Mouse (Mus musculus): ENCODE measurements around the gene Rbm7. TPM values are rescaled to one million over a fixed set of nuclear protein-coding genes. Genes with fewer than 3 reads are reported as not detected.
"Not testable (repeated sequence)": the region's sequence is repeated elsewhere in the genome, so short reads cannot be mapped to it uniquely, and the experiment has no call there.

Rbm7 gene
- total RNA-seq, 2 experiments from 2014 or later = 32.2 to 41.5 TPM

- ATAC-seq (replicated peaks; ENCODE audit: low FRiP score, poor library complexity, severe bottlenecking) = no peak
Observed at GRCm38 (mm10) chr9:48481214-48482134, 13.6 kb downstream of the Rbm7 start.

GRCm38 (mm10) chr9:48480411-48481213 is 14.5 kb downstream of the Rbm7 start, which contains the start of gene Rexo2:
TSS of gene Rexo2 (minus strand) at chr9:48480623.
- ATAC-seq (replicated peaks; ENCODE audit: low FRiP score, poor library complexity, severe bottlenecking) = peak; percentile 96

GRCm38 (mm10) chr9:48479838-48480410 is 15.2 kb downstream of the Rbm7 start:
- peak; percentile 10; the same call in 1 of the 2 replicates for ATAC-seq (replicated peaks; ENCODE audit: low FRiP score, poor library complexity, severe bottlenecking)

- no peak for ATAC-seq (replicated peaks; ENCODE audit: low FRiP score, poor library complexity, severe bottlenecking)
Observed at GRCm38 (mm10) chr9:48478808-48479207, 16.3 kb downstream of the Rbm7 start.

DNA sequence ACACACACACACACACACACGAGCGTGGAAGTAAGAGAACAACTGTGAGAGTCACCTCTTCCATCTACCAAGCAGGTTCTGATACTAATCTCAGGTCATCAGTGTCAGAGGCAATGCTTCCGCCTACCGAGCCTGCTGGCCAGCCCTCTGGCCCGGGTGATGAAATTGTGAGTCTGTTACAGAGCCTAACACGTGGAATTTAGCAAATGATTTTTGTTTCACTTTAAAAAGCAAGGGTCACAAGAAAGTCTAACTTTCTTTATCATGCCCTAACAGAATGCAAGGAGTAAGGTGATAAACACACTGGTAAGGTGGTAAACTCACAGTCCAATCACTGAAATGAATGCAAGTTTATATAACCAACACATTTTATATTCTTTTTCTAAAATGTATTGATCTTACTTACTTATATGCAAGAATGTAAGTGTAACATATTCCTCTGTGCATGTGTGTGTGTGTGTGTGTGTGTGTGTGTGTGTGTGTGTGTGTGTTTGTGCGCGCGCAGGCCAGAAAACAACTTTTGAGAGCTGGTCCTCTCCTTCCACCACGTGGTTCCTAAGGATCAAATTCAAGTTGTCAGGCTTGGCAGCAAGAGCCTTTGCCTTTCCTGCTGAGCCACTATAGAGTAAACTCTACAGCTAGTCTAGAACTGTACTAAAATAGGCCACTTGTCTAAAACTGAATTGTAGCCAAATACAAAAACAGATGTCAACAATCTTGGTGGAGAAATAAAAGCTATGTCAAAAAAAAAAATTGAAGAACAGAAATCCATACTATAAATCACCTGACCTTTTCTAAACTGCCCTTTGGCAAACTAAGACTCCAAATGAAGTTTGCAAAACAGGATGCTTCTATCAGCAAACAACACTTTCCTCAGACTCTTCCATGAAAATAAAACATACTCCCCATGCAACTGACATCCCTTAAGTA is 18.6 kb downstream of the Rbm7 start:
- no peak for ATAC-seq (replicated peaks; ENCODE audit: low FRiP score, poor library complexity, severe bottlenecking)

- ATAC-seq (replicated peaks; ENCODE audit: low FRiP score, poor library complexity, severe bottlenecking) = no peak
Observed at GRCm38 (mm10) chr9:48474367-48474766, 20.7 kb downstream of the Rbm7 start.

- no peak for ATAC-seq (replicated peaks; ENCODE audit: low FRiP score, poor library complexity, severe bottlenecking)
Observed at GRCm38 (mm10) chr9:48473131-48473530, 22.0 kb downstream of the Rbm7 start.

GRCm38 (mm10) chr9:48472441-48473025 is 22.6 kb downstream of the Rbm7 start:
- ATAC-seq (replicated peaks; ENCODE audit: low FRiP score, poor library complexity, severe bottlenecking) = no peak

DNA sequence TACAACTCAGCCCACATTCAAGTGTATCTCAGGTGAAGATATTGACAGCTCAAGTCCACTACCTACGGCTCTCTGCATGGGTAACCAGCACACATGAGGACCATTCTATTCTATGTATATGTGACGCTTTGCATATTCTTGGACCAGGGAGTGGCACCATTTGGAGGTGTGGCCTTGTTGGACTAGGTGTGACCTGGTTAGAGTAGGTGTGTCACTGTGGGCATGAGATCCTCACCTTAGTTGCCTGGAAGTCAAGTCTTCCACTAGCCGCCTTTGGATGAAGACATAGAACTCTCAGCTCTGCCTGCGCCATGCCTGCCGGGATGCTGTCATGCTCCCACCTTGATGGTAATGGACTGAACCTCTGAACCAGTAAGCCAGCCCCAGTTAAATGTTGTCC is 27.6 kb downstream of the Rbm7 start:
- not testable (repeated sequence) for ATAC-seq (replicated peaks; ENCODE audit: low FRiP score, poor library complexity, severe bottlenecking)

- peak; percentile 71 for ATAC-seq (replicated peaks; ENCODE audit: low FRiP score, poor library complexity, severe bottlenecking)
Observed at GRCm38 (mm10) chr9:48466804-48467203, 28.3 kb downstream of the Rbm7 start.

DNA sequence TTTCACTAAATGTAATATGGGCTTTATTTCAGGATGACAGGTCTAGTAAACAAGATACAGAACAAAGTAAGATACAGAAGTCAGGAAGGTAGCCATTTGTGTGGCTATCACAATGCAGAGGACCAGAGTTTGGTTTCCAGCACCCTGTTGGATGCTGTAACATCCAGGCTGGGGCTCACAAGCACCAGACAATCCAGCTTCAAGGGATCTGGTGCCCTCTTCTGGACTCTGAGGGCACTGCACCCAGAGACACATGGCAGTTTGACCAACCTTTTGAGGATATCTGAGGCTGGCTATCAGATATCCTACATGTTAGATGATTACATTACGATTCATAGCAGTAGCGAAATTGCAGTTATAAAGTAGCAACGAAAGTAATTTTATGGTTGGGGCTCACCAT is 29.4 kb downstream of the Rbm7 start:
- no peak for ATAC-seq (replicated peaks; ENCODE audit: low FRiP score, poor library complexity, severe bottlenecking)

GRCm38 (mm10) chr9:48461545-48461944 is 33.6 kb downstream of the Rbm7 start:
- no peak for ATAC-seq (replicated peaks; ENCODE audit: low FRiP score, poor library complexity, severe bottlenecking)

GRCm38 (mm10) chr9:48460720-48461119 is 34.4 kb downstream of the Rbm7 start:
- no peak for ATAC-seq (replicated peaks; ENCODE audit: low FRiP score, poor library complexity, severe bottlenecking)

GRCm38 (mm10) chr9:48459391-48459790 is 35.7 kb downstream of the Rbm7 start:
- ATAC-seq (replicated peaks; ENCODE audit: low FRiP score, poor library complexity, severe bottlenecking) = no peak

DNA sequence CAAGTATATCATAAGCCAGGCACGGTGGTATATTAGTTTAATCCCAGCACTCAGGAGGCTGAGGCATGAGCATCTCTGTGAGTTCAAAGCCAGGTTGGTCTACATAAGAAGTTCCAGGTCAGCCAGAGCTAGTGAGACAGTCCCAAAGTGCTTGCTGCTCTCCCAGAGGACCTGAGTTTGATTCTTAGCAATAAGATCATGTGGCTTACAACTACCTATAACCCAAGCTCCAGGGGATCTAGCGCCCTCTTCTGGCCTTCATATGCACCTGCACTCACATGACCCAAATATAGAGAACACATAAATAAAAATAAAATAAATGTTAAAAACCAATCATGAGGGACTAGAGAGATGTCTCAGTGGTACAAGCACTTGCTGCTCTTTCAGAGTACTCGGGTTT is 36.2 kb downstream of the Rbm7 start:
- peak; percentile 67; the same call in 1 of the 2 replicates for ATAC-seq (replicated peaks; ENCODE audit: low FRiP score, poor library complexity, severe bottlenecking)

GRCm38 (mm10) chr9:48455961-48456360 is 39.1 kb downstream of the Rbm7 start:
- ATAC-seq (replicated peaks; ENCODE audit: low FRiP score, poor library complexity, severe bottlenecking) = no peak

GRCm38 (mm10) chr9:48450066-48450465 is 45.0 kb downstream of the Rbm7 start:
- ATAC-seq (replicated peaks; ENCODE audit: low FRiP score, poor library complexity, severe bottlenecking) = no peak

GRCm38 (mm10) chr9:48447783-48448209 is 47.3 kb downstream of the Rbm7 start:
- peak; percentile 78 for ATAC-seq (replicated peaks; ENCODE audit: low FRiP score, poor library complexity, severe bottlenecking)

DNA sequence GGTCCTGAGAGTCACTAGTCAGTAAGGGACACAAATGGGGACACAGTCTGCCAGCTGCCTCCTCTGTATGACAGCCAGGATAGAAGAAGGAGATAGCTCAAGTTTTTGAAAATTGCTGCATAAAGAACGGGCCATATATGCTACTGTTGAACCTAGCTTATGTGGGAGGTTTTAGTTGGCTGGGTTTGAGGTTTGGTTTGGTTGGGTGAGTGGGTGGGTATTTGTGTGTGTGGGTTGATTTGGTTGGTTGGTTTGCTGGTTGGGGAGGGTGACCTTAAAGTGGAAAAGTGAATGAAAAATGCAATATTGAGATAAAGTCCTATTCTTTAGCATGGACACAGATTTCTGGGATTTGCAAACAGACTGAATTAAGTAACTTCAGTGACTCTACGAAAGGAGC is 50.3 kb downstream of the Rbm7 start:
- no peak for ATAC-seq (replicated peaks; ENCODE audit: low FRiP score, poor library complexity, severe bottlenecking)

All from erythroid progenitor cell, adult 5-6 weeks (primary cell).